Mouse (Mus musculus) neural tube, embryonic 13.5 days (tissue): Measurements from ENCODE around the gene Lrtm1. TPM values are rescaled to one million over a fixed set of nuclear protein-coding genes. Genes with fewer than 3 reads are reported as not detected.

ENCODE experiments used
- ATAC-seq: fragments of 200-750 bp; cut with Nextera tagmentation; 2 replicates; pipeline ENCODE4 v1.8.0; 2017; ENCODE audit warnings: low read depth, mild to moderate bottlenecking, moderate TSS enrichment, moderate library complexity
- H3K27ac ChIP-seq: fragments of 300-500 bp; sonication (generic); replicated peaks from 2 replicates; pipeline ENCODE4 v1.5.1; 2015; ENCODE audit warnings: moderate library complexity, mild to moderate bottlenecking, inconsistent platforms
- H3K27me3 ChIP-seq: fragments of 300-500 bp; sonication (generic); 2 replicates; pipeline ENCODE4 v1.6.1; 2015; ENCODE audit warnings: mild to moderate bottlenecking, inconsistent platforms
- H3K36me3 ChIP-seq: fragments of 300-500 bp; sonication (generic); 2 replicates; pipeline ENCODE4 v1.6.1; 2015; ENCODE audit warnings: mild to moderate bottlenecking, inconsistent platforms
- H3K4me1 ChIP-seq: fragments of 300-500 bp; sonication (generic); replicated peaks from 2 replicates; pipeline ENCODE4 v1.6.1; 2015; ENCODE audit warnings: inconsistent platforms
- H3K4me2 ChIP-seq: fragments of 300-500 bp; sonication (generic); 2 replicates; pipeline ENCODE4 v1.6.1; 2015; ENCODE audit warnings: inconsistent platforms, mild to moderate bottlenecking, moderate library complexity
- H3K4me3 ChIP-seq: fragments of 300-500 bp; sonication (generic); 2 replicates; pipeline ENCODE4 v1.5.1; 2015; ENCODE audit warnings: mild to moderate bottlenecking, inconsistent platforms
- H3K9ac ChIP-seq: fragments of 300-500 bp; sonication (generic); 2 replicates; pipeline ENCODE4 v1.6.1; 2015; ENCODE audit warnings: moderate library complexity, mild to moderate bottlenecking, inconsistent platforms
- H3K9me3 ChIP-seq: fragments of 300-500 bp; sonication (generic); 2 replicates; pipeline ENCODE4 v1.6.1; 2016; ENCODE audit warnings: inconsistent platforms
- WGBS: fragments of 180-500 bp; shearing (Covaris S2); methylation state at CpG from one replicate; pipeline ENCODE4 v1.1.7; 2015; 5-methylcytosine and 5-hydroxymethylcytosine counted together
- polyA plus RNA-seq: library from polyadenylated mRNA; unstranded; fragments of >200 nt; fragmentation: Nextera tagmentation; extraction: Ambion mirVana; gene quantifications from 2 replicates; pipeline ENCODE4 v1.2.1, GENCODE M21; 2015

Gene Lrtm1
- 0.23 and 0.24 TPM in 2 replicates for polyA plus RNA-seq

DNA sequence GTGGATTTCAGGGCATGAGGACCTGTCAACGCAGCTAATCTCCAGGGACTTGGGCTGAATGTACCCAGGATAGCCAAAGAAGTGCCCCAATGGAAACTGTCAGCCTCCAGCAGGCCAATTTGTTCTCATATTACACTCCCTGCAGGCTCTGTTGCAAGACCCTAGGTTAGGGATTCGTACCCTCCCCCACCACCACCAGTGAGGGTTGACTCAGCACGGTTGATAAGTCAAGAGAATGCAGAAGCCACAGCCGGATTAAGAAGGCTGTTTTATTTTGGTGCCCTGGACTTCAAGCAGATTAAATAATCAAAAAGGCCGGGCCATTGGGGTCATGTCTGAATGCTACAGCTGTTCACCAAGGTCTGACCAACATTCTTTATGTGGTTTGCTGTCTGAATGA lies at the start of gene Lrtm1:
TSS of gene Lrtm1 (plus strand) at position 326 of the 400 bp plus-strand sequence.
- no peaks in the 10 kb centered on the region for H3K9me3 ChIP-seq
- 23% methylated on average over 5 of the region's 5 CpGs for WGBS
- no peak within 1 kb of the TSS for H3K9ac ChIP-seq
- no peaks in the 10 kb centered on the region for H3K27me3 ChIP-seq
- peaks cover 16% of the 10 kb centered on the region for H3K4me1 ChIP-seq
- no peak within 1 kb of the TSS for H3K4me3 ChIP-seq
- no peak for ATAC-seq
- no peaks in the 10 kb centered on the region for H3K36me3 ChIP-seq
- H3K4me2 ChIP-seq, result no peak within 1 kb of the TSS
- H3K27ac ChIP-seq, result no peak within 1 kb of the TSS

GRCm38 (mm10) chr14:28969247-28969646 lies 48.8 kb upstream of the Lrtm1 start:
- H3K27ac ChIP-seq, result no peak overlapping the region
- no peaks in the 10 kb centered on the region for H3K4me1 ChIP-seq
- H3K4me2 ChIP-seq, result no peak overlapping the region
- H3K4me3 ChIP-seq, result no peak overlapping the region
- no peaks in the 10 kb centered on the region for H3K27me3 ChIP-seq
- no peaks in the 10 kb centered on the region for H3K9me3 ChIP-seq
- H3K36me3 ChIP-seq, result no peaks in the 10 kb centered on the region
- 87% methylated on average over 4 of the region's 4 CpGs for WGBS
- ATAC-seq, result no peak
- H3K9ac ChIP-seq, result no peak overlapping the region

DNA sequence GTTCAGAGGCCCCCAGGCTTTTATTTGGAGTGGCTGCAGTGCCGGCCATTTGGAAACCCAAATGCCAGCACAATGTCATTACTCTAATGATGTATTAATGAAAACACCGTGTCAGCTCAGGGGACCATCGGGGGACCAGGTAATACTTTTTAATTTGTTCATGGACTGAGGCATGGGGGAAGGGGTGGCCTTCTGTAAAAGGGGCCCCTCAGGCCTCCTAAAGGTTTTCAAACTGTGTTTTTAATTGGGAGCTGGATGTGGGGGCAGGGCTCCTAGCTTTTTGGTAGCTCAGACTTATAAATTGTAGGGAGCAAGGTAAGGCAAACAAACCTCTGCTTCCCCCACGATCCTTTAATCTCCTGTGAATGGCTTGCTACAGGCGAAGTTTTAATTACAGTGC lies 45.4 kb upstream of the Lrtm1 start:
- no peaks in the 10 kb centered on the region for H3K9me3 ChIP-seq
- WGBS, result 54% methylated on average over 5 of the region's 5 CpGs
- no peaks in the 10 kb centered on the region for H3K27me3 ChIP-seq
- no peak overlapping the region for H3K4me2 ChIP-seq
- H3K4me1 ChIP-seq, result no peaks in the 10 kb centered on the region
- no peak overlapping the region for H3K27ac ChIP-seq
- no peaks in the 10 kb centered on the region for H3K36me3 ChIP-seq
- H3K4me3 ChIP-seq, result no peak overlapping the region
- ATAC-seq, result no peak
- no peak overlapping the region for H3K9ac ChIP-seq

DNA sequence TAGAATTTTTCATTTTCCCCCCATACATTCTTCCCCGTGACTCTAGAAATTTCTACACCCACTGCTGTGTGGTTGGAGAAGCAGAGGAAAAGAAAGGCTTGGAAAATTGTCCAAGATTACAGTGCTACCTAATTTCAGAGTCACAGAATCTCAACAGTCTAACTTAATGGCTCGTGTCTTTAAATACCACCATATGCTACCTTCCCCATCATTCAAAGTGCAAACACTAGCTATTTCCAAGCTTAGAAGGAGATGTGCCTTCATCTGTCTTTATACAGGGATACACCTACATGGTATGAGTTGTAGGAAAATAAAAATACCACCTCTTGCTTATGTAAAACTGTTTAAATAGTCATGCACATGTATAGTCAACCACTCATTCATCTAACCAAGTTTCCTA lies 38.8 kb upstream of the Lrtm1 start:
- no peaks in the 10 kb centered on the region for H3K27me3 ChIP-seq

DNA sequence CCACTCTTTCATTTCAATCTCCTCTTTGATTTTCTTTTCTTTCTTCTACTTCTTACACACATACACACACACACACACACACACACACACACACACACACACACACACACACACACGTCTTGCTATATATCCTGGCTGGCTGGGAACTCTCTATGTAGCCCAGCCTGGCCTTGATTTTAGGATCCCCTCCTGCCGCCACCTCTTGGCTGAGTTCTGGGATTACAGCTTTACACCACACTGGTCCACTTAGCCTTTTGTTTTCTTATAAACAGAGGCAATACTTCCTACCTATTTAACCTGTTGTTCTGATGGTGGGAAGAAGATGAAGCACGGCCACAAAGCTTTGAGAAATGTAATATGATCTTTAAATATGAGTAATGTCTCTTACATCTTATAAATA lies 37.5 kb upstream of the Lrtm1 start:
- no peak for ATAC-seq
- Histone ChIP-seq H3K36me3 (no peaks in the 10 kb centered on the region), H3K4me2 (no peak overlapping the region), H3K4me1 (no peaks in the 10 kb centered on the region; the same call in 1 of the 2 replicates), H3K27me3 (no peaks in the 10 kb centered on the region), H3K9me3 (no peaks in the 10 kb centered on the region), H3K4me3 (no peak overlapping the region), H3K27ac (no peak overlapping the region), H3K9ac (no peak overlapping the region)
- WGBS, result 33% methylated on average over 3 of the region's 3 CpGs

More for the DNA sequence above, 38.8 kb upstream of the Lrtm1 start:
- 89% methylated on average over 2 of the region's 2 CpGs for WGBS
- no peaks in the 10 kb centered on the region for H3K36me3 ChIP-seq
- no peak overlapping the region for H3K27ac ChIP-seq
- H3K4me2 ChIP-seq, result no peak overlapping the region
- H3K4me3 ChIP-seq, result no peak overlapping the region
- no peak for ATAC-seq
- no peaks in the 10 kb centered on the region; the same call in 1 of the 2 replicates for H3K4me1 ChIP-seq
- no peaks in the 10 kb centered on the region for H3K9me3 ChIP-seq
- no peak overlapping the region for H3K9ac ChIP-seq

- WGBS, result 81% methylated on average over 2 of the region's 2 CpGs
- no peaks in the 10 kb centered on the region for H3K27me3 ChIP-seq
- H3K9me3 ChIP-seq, result no peaks in the 10 kb centered on the region
- H3K4me3 ChIP-seq, result no peak overlapping the region
- H3K9ac ChIP-seq, result no peak overlapping the region
- no peak overlapping the region for H3K4me2 ChIP-seq
- H3K36me3 ChIP-seq, result no peaks in the 10 kb centered on the region
- no peaks in the 10 kb centered on the region; the same call in 1 of the 2 replicates for H3K4me1 ChIP-seq
- no peak overlapping the region for H3K27ac ChIP-seq
- ATAC-seq, result no peak
Measured at GRCm38 (mm10) chr14:28984276-28984675, 33.7 kb upstream of the Lrtm1 start.

GRCm38 (mm10) chr14:28988211-28988900 lies 29.7 kb upstream of the Lrtm1 start:
- WGBS, result 80% methylated on average over 7 of the region's 7 CpGs
- Histone ChIP-seq H3K4me2 (no peak overlapping the region), H3K27me3 (no peaks in the 10 kb centered on the region), H3K27ac (no peak overlapping the region), H3K9ac (no peak overlapping the region), H3K4me1 (no peaks in the 10 kb centered on the region), H3K36me3 (no peaks in the 10 kb centered on the region), H3K4me3 (no peak overlapping the region), H3K9me3 (no peaks in the 10 kb centered on the region)
- ATAC-seq, result no peak

GRCm38 (mm10) chr14:28996569-28996968 lies 21.4 kb upstream of the Lrtm1 start:
- Histone ChIP-seq H3K4me2 (no peak overlapping the region), H3K9me3 (no peaks in the 10 kb centered on the region), H3K36me3 (no peaks in the 10 kb centered on the region), H3K9ac (no peak overlapping the region), H3K27me3 (no peaks in the 10 kb centered on the region), H3K27ac (no peak overlapping the region), H3K4me3 (no peak overlapping the region), H3K4me1 (no peaks in the 10 kb centered on the region)
- no peak for ATAC-seq
- 98% methylated on average over 3 of the region's 3 CpGs for WGBS

DNA sequence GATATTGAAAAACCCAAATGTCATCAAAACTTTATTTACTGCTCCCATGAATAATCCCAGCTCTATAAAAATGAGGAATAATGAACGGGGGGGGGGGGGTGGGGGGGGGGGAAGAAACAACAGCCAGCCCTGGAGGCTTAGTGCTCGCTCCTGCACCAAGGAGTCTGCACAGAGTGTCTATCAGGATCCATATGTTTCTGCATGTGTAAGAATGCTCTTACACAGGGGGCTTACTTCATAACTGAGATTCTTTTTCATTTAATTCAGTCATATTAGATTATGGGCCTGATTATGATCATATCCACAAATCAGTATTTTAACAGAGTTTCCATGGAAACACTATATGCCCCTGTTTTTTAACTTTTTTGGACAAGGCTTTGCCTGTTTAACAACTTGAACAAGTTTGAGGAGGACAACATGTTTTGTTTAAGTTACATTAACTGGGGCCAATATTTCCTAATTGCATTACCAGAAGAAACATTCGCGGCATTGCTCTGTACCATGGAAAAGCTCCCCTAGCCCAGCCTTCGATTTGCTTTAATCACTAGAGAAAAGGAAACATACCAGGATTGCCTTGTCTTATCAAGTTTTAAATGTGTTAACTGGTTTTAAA lies 12.7 kb upstream of the Lrtm1 start:
- 80% methylated on average over 5 of the region's 5 CpGs for WGBS
- Histone ChIP-seq H3K4me2 (no peak overlapping the region), H3K27ac (no peak overlapping the region), H3K9me3 (no peaks in the 10 kb centered on the region), H3K9ac (no peak overlapping the region), H3K36me3 (no peaks in the 10 kb centered on the region), H3K4me3 (no peak overlapping the region), H3K4me1 (0 out of 2 replicates have a peak, but pooled peaks cover under 1% of the 10 kb centered on the region), H3K27me3 (no peaks in the 10 kb centered on the region)
- no peak for ATAC-seq

GRCm38 (mm10) chr14:29009644-29010043 lies 8.4 kb upstream of the Lrtm1 start:
- WGBS, result 94% methylated on average over 4 of the region's 4 CpGs
- H3K27ac ChIP-seq, result no peak overlapping the region
- no peak overlapping the region for H3K9ac ChIP-seq
- H3K4me2 ChIP-seq, result no peak overlapping the region
- no peak overlapping the region for H3K4me3 ChIP-seq
- H3K4me1 ChIP-seq, result 0 out of 2 replicates have a peak, but pooled peaks cover 5% of the 10 kb centered on the region
- ATAC-seq, result no peak
- no peaks in the 10 kb centered on the region for H3K36me3 ChIP-seq
- no peaks in the 10 kb centered on the region for H3K27me3 ChIP-seq
- no peaks in the 10 kb centered on the region for H3K9me3 ChIP-seq

GRCm38 (mm10) chr14:29013161-29013560 lies 4.8 kb upstream of the Lrtm1 start:
- H3K9me3 ChIP-seq, result no peaks in the 10 kb centered on the region
- H3K4me2 ChIP-seq, result no peak overlapping the region
- no peak overlapping the region for H3K27ac ChIP-seq
- H3K36me3 ChIP-seq, result no peaks in the 10 kb centered on the region
- no peak overlapping the region for H3K4me3 ChIP-seq
- no peaks in the 10 kb centered on the region for H3K27me3 ChIP-seq
- WGBS, result 86% methylated on average over 3 of the region's 3 CpGs
- ATAC-seq, result no peak
- H3K9ac ChIP-seq, result no peak overlapping the region
- H3K4me1 ChIP-seq, result peaks cover 20% of the 10 kb centered on the region

- Histone ChIP-seq H3K36me3 (no peaks in the 10 kb centered on the region), H3K4me3 (no peak overlapping the region), H3K27ac (no peak overlapping the region), H3K9ac (no peak overlapping the region), H3K4me2 (no peak overlapping the region), H3K4me1 (peaks cover 20% of the 10 kb centered on the region), H3K27me3 (no peaks in the 10 kb centered on the region), H3K9me3 (no peaks in the 10 kb centered on the region)
- ATAC-seq, result no peak
- WGBS, result 85% methylated on average over 2 of the region's 2 CpGs
Measured at GRCm38 (mm10) chr14:29014680-29015079, 3.3 kb upstream of the Lrtm1 start.
